Comparison of ENCODE assay signal across 9 mouse cellular contexts in genomic region chr7:89903442-89904343, GRCm38 (mm10). TPM values are rescaled to one million over a fixed set of nuclear protein-coding genes. Genes with fewer than 3 reads are reported as not detected.
DNase-seq lines count a peak whose midpoint lies in the region; ATAC-seq and TF ChIP-seq lines count a peak whose summit lies in the region.
"Had no signal": no experiment of that assay in that cellular context is flagged by ENCODE, and none has a peak within 500 bp of the region (broad histone marks: within the 10 kb centered on the region; RNA-seq: fewer than 3 reads in every experiment).

Gene Ccdc81, minus strand, starts transcription at chr7:89903629.

- no peak for TF ChIP-seq CTCF in testis, adult 2 months (IDR thresholded peaks at IDR 0.05; ENCODE audit: control insufficient read depth, insufficient read depth, insufficient replicate concordance, low read depth, low read length)

- no peak within 1 kb of the TSS for H3K9ac ChIP-seq in limb, embryonic 14.5 days (ENCODE audit: low read depth, low read length, severe bottlenecking)

- H3K27ac ChIP-seq in testis, adult 2 months (ENCODE audit: control insufficient read depth, insufficient read depth, low read depth, low read length) = 0 out of 2 replicates have a peak within 1 kb of the TSS, but pooled peaks have one; percentile 42
- no peak within 1 kb of the TSS for H3K27ac ChIP-seq in limb, embryonic 14.5 days (replicated peaks; ENCODE audit: low read depth, low read length)

- TF ChIP-seq POLR2A in testis, adult 2 months (IDR thresholded peaks at IDR 0.05; ENCODE audit: control insufficient read depth, low read depth, low read length) = peak; percentile 26; the same call in 1 of the 2 replicates
- no peak for TF ChIP-seq POLR2A in limb, embryonic 14.5 days (IDR thresholded peaks at IDR 0.05; ENCODE audit: borderline replicate concordance, extremely low read depth, insufficient read depth, insufficient read length)

- H3K4me1 ChIP-seq in testis, adult 2 months (ENCODE audit: control insufficient read depth, insufficient read depth, low read length) = peaks cover 11% of the 10 kb centered on the region
- H3K4me1 ChIP-seq in limb, embryonic 14.5 days (ENCODE audit: control insufficient read depth, insufficient read depth, low read length) = peaks cover 6% of the 10 kb centered on the region

- ATAC-seq in limb, embryonic 14.5 days (ENCODE audit: low FRiP score, low read depth) = peak; percentile 69

- H3K27me3 ChIP-seq in testis, adult 2 months (ENCODE audit: control insufficient read depth, insufficient read depth, low read length) = no peaks in the 10 kb centered on the region
- H3K27me3 ChIP-seq in limb, embryonic 14.5 days (ENCODE audit: control insufficient read depth, insufficient read depth, low read length) = no peaks in the 10 kb centered on the region

- H3K4me2 ChIP-seq in limb, embryonic 14.5 days (replicated peaks; ENCODE audit: low read depth, low read length, severe bottlenecking) = peak within 1 kb of the TSS; percentile 25; the same call in 1 of the 2 replicates

- H3K4me3 ChIP-seq in testis, adult 2 months (ENCODE audit: control insufficient read depth, low read depth, low read length) = peak within 1 kb of the TSS; percentile 92
- no peak within 1 kb of the TSS for H3K4me3 ChIP-seq in limb, embryonic 14.5 days (replicated peaks; ENCODE audit: low read length)

- peak; percentile 32 for DNase-seq in adrenal gland, adult 2 months
- no peak for DNase-seq in adrenal gland, adult 18-20 months (ENCODE audit: low spot score in 2 of 2)
- DNase-seq in testis, postnatal 14 days (ENCODE audit: low spot score) = no peak
- peak; percentile 23 for DNase-seq in limb, embryonic 14.5 days (ENCODE audit: low spot score)
- no peak for DNase-seq in spleen, postnatal 14 days (ENCODE audit: low spot score in 2 of 2)
- DNase-seq in right cerebral cortex, adult 18-20 months = no peak
- no peak for DNase-seq in gastrocnemius, adult 8-10 months (ENCODE audit: low spot score in 2 of 2)

- H3K36me3 ChIP-seq in testis, adult 2 months (ENCODE audit: control insufficient read depth, insufficient read depth, low read length) = no peaks in the 10 kb centered on the region
- no peaks in the 10 kb centered on the region for H3K36me3 ChIP-seq in limb, embryonic 14.5 days (ENCODE audit: control insufficient read depth, insufficient read depth, low read length)

- no peaks in the 10 kb centered on the region for H3K9me3 ChIP-seq in limb, embryonic 14.5 days (ENCODE audit: control insufficient read depth, low read length)

- WGBS in limb, embryonic 14.5 days = 37% methylated on average over 22 of the region's 22 CpGs

RNA-seq across cellular contexts. Expression of gene Ccdc81, which starts in this region (rescaled TPM):
- total RNA-seq in adrenal gland, adult 2 months (2021) = under 1 TPM; 0.14 to 0.28 TPM
- polyA plus RNA-seq in adrenal gland, adult 2 months (2012; rRNA removed) = not detected in 2 replicates
- total RNA-seq in adrenal gland, adult 18-20 months (2021) = under 1 TPM; 0.20 to 0.29 TPM
- polyA plus RNA-seq in testis, adult 2 months (2012; rRNA removed) = 67.1 and 80.0 TPM in 2 replicates
- 0.16 and 0.19 TPM in 2 replicates for polyA plus RNA-seq in limb, embryonic 14.5 days (2012; rRNA removed)
- polyA plus RNA-seq in limb, embryonic 14.5 days (2014; fragmentation: Nextera tagmentation; extraction: Ambion mirVana) = not detected in 2 replicates
- total RNA-seq in gastrocnemius, adult 8-10 months (2022) = not detected
- polyA plus RNA-seq: large intestine, adult 2 months had no signal

Comparison
In these comparisons a context has a peak if more than half of its experiments do, and no peak if none do; other contexts are left out.
1. RNA of gene Ccdc81 (polyA plus RNA-seq): 67.1 to 80.0 TPM in testis, adult 2 months; 0.16 to 0.19 TPM in limb, embryonic 14.5 days and not detected in adrenal gland, adult 2 months; every median in the first group is over 10 times any median in the second.
2. Peak in DNase-seq in adrenal gland, adult 2 months; RNA of the gene not detected or under 1 TPM.
3. Peak in DNase-seq, ATAC-seq and H3K4me2 ChIP-seq in limb, embryonic 14.5 days; RNA of the gene not detected or under 1 TPM.